Mouse (Mus musculus) midbrain, embryonic 13.5 days (tissue): ENCODE measurements at regions not wholly inside any gene's neighbourhood (a gene's known extent, or its start where the extent isn't known, plus 50 kb on each side); places are given as distances from the start of the nearest gene placed in this dataset.
A peak's percentile ranks its signal among the peaks of the same experiment; 100 is the strongest.

ENCODE experiments used
- ATAC-seq: fragments of 200-750 bp; cut with Nextera tagmentation; 2 replicates; pipeline ENCODE4 v1.8.0; 2017; ENCODE audit warnings: mild to moderate bottlenecking, moderate TSS enrichment, moderate library complexity
- H3K27ac ChIP-seq: fragments of 300-500 bp; sonication (generic); 2 replicates; pipeline ENCODE4 v1.5.1; 2015; ENCODE audit warnings: inconsistent platforms, mild to moderate bottlenecking, moderate library complexity
- H3K27me3 ChIP-seq: fragments of 300-500 bp; sonication (generic); 2 replicates; pipeline ENCODE4 v1.6.1; 2015; ENCODE audit warnings: mild to moderate bottlenecking, inconsistent platforms
- H3K36me3 ChIP-seq: fragments of 300-500 bp; sonication (generic); 2 replicates; pipeline ENCODE4 v1.6.1; 2015; ENCODE audit warnings: mild to moderate bottlenecking, inconsistent platforms
- H3K4me1 ChIP-seq: fragments of 300-500 bp; sonication (generic); replicated peaks from 2 replicates; pipeline ENCODE4 v1.6.1; 2015; ENCODE audit warnings: inconsistent platforms
- H3K4me2 ChIP-seq: fragments of 300-500 bp; sonication (generic); replicated peaks from 2 replicates; pipeline ENCODE4 v1.6.1; 2015; ENCODE audit warnings: moderate library complexity, mild to moderate bottlenecking, inconsistent platforms
- H3K4me3 ChIP-seq: fragments of 300-500 bp; sonication (generic); replicated peaks from 2 replicates; pipeline ENCODE4 v1.5.1; 2015; ENCODE audit warnings: mild to moderate bottlenecking, inconsistent platforms
- H3K9ac ChIP-seq: fragments of 300-500 bp; sonication (generic); replicated peaks from 2 replicates; pipeline ENCODE4 v1.6.1; 2015; ENCODE audit warnings: mild to moderate bottlenecking, inconsistent platforms
- H3K9me3 ChIP-seq: fragments of 300-500 bp; sonication (generic); 2 replicates; pipeline ENCODE4 v1.6.1; 2016; ENCODE audit warnings: mild to moderate bottlenecking, inconsistent platforms
- WGBS: fragments of 180-500 bp; shearing (Covaris S2); methylation state at CpG from one replicate; pipeline ENCODE4 v1.1.7; 2015; 5-methylcytosine and 5-hydroxymethylcytosine counted together

DNA sequence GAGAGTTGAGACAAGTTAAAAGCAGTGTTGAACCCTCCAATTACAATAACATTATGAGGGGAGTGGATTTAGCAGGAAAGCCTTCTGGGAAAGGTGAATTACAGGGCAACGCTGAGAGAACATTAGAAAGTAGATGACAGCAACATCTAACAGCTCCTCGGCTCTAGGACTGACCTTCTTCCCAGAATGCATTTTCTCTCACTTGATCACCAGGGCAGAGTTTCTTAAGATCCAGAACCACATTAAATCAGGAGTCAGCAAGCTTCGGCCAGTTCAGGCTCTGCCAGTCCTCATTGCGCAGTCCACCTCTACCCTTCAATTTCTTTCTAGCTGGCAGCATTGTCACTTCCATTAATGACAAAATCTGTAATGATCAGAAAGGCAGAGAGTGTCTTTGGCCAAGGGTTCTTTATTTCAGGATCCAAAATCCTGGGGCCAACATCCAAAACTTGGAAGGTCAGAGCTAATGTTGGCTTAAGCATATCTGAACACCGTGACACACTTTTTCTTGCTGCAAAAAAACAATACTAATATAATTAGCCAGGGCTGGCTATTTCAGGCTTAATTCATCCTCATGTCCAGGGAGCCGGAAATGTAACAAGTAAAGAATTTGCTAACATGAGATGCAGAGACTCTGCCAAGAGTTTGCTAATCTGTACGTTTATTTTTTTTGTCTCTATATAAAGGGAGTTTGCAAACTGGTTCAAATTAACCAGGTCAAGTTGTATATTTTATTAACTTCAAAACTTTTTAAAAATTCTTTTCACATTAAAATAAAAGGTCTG lies 483.8 kb downstream of the Meis1 start:
- 84% methylated on average over 7 of the region's 7 CpGs for WGBS
- no peak for ATAC-seq
- Histone ChIP-seq H3K4me3 (no peak overlapping the region), H3K9me3 (no peaks in the 10 kb centered on the region), H3K27ac (no peak overlapping the region), H3K27me3 (no peaks in the 10 kb centered on the region), H3K4me2 (no peak overlapping the region), H3K36me3 (no peaks in the 10 kb centered on the region), H3K9ac (no peak overlapping the region), H3K4me1 (no peaks in the 10 kb centered on the region)

DNA sequence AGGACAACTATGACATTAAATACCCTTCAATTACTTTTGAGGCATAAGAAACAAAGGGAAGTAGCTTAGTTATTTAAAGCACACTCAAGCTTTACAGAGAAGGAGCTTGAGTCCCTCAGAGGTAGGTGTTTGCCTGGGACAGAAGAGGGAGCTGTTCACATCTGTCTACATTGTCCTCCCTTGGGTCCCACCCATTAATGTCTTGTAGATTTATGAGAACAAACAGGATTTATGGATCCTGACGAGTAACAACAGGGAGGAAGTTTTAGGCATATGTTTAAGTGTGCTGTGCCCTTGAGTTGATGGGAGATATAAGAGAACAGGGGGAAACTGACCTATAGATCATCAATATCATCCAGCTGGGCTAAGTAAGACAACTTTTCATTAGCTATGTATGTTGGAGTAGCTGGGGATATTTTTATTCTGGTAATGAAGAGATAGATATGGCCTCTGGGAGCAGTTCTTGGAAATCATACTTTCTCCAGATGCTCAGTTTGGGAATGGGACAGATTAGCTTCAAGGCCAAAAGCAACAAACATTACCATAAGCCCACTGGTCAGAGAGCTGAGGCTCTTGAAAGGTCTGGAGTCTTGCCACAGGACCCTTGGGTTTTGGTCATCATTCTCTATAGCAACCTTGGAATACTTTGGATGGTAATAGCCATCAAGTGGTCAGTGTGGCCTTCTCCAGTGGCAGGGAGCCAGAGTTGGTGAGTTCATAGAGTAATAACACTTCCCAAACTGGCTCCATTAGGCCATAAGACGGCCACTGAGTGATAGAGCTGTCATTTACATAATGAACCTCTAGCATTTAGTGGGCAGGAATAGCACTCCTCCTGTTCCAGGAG lies 487.3 kb downstream of the Meis1 start:
- Histone ChIP-seq H3K4me2 (no peak overlapping the region), H3K27ac (no peak overlapping the region), H3K4me3 (no peak overlapping the region), H3K4me1 (no peaks in the 10 kb centered on the region), H3K9me3 (no peaks in the 10 kb centered on the region), H3K9ac (no peak overlapping the region), H3K36me3 (no peaks in the 10 kb centered on the region), H3K27me3 (no peaks in the 10 kb centered on the region)
- 68% methylated on average over 2 of the region's 2 CpGs for WGBS
- no peak for ATAC-seq

DNA sequence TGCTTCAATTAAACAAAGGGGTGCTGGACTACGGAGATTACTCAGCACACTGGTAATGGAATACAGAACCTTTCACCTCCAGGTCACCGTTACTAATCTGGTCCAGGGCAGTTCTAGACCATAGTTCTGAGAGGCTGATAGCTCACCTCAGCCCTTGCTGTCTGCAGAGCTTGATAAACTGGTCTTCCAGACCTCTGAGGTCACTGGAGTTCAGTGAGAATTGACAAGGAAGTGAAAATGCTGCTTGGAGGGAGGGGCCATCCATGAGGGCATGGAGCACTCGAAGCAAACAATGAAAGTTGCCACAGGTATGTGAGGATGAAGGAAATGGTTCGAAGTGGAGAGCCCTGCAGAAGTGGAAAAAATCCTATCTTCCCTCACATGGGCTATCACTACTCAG lies 490.2 kb downstream of the Meis1 start:
- ATAC-seq: no peak
- WGBS: 80% methylated on average over 4 of the region's 4 CpGs
- H3K9me3 ChIP-seq: no peaks in the 10 kb centered on the region
- H3K9ac ChIP-seq: no peak overlapping the region
- H3K27me3 ChIP-seq: no peaks in the 10 kb centered on the region
- H3K4me1 ChIP-seq: no peaks in the 10 kb centered on the region
- no peak overlapping the region for H3K4me3 ChIP-seq
- no peaks in the 10 kb centered on the region for H3K36me3 ChIP-seq
- H3K27ac ChIP-seq: no peak overlapping the region
- H3K4me2 ChIP-seq: no peak overlapping the region

DNA sequence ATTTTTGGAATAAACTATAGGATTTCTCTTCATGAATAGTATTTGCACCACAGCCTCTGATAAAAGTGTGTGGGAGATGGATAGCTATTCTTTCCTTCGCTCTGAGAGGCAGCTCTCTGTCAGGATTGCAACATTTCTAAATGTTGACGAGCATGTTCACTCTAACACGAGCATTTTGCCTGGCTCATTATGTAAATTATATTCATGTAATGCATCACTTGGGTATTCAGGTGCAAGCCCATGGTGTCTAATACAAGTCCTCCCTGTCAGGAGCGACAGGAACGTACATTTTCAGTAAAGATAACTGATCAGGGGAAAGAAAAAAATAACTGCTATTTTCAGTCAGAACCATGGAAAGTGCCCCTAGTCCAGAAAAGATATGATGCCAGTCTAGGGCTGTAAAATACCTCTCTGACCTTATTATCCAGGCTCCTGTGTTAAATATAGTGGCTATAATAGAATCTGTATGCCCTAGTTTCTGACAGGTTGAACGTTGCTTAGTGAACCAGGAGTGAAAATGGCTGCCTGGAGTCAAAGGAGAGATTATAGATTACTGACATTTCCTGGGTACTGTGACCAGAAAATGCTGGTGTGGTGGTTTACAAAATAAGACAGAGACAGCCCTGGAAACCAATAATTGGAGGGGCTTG lies 523.6 kb downstream of the Meis1 start:
- H3K4me3 ChIP-seq: no peak overlapping the region
- H3K4me1 ChIP-seq: no peaks in the 10 kb centered on the region; the same call in 1 of the 2 replicates
- WGBS: 45% methylated on average over 6 of the region's 6 CpGs
- no peaks in the 10 kb centered on the region for H3K27me3 ChIP-seq
- no peaks in the 10 kb centered on the region for H3K36me3 ChIP-seq
- H3K9ac ChIP-seq: no peak overlapping the region
- peak overlapping the region; percentile 39; the same call in 1 of the 2 replicates for H3K27ac ChIP-seq
- ATAC-seq: peak; percentile 81
- no peak overlapping the region for H3K4me2 ChIP-seq
- H3K9me3 ChIP-seq: no peaks in the 10 kb centered on the region

DNA sequence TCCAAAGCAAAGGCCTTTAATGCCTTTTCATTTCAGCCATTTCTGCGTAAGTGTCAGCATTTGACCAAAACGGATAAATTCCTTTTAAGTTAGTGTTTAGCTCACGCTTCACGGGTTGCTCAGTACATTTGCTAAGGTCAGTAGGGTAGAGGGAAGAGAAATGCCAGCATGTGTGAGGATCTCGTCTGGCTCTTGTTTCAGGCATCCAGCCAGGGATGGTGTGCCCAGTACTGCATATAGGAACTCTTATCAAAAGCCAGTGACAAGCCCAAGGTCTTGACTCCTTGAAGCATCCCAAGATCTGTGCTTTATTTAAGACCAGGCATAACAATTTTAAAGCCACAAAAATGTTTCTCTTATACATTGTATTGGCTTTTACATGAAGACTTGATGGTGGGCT lies 524.8 kb downstream of the Meis1 start:
- no peaks in the 10 kb centered on the region for H3K9me3 ChIP-seq
- H3K4me3 ChIP-seq: no peak overlapping the region
- WGBS: 47% methylated on average over 5 of the region's 5 CpGs
- no peak overlapping the region for H3K4me2 ChIP-seq
- no peaks in the 10 kb centered on the region for H3K27me3 ChIP-seq
- no peaks in the 10 kb centered on the region; the same call in 1 of the 2 replicates for H3K4me1 ChIP-seq
- no peak overlapping the region for H3K9ac ChIP-seq
- H3K27ac ChIP-seq: no peak overlapping the region
- H3K36me3 ChIP-seq: no peaks in the 10 kb centered on the region
- ATAC-seq: no peak

DNA sequence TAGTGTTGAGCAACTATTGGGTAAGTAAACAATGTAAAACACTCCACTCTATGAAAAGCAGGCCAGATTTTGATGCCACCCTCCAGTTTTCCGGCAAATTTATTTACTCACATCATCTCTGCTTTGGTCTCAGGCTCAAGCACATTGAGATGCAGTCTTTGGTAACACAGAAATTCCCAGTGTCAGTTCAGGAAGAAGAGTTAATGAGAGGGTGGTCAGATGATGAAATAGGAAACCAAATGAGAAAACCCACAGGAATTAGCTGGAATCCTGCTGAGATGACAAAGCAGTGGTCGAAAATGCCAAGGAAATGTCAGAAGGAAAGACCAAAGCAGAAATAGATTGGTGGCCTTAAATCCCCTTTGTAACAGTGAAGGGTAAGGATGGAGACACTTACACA lies 525.7 kb downstream of the Meis1 start:
- WGBS: 19% methylated on average over 2 of the region's 2 CpGs
- H3K4me3 ChIP-seq: no peak overlapping the region
- H3K9ac ChIP-seq: no peak overlapping the region
- H3K4me2 ChIP-seq: no peak overlapping the region
- H3K9me3 ChIP-seq: no peaks in the 10 kb centered on the region
- H3K27ac ChIP-seq: no peak overlapping the region
- no peaks in the 10 kb centered on the region; the same call in 1 of the 2 replicates for H3K4me1 ChIP-seq
- ATAC-seq: no peak
- H3K27me3 ChIP-seq: no peaks in the 10 kb centered on the region
- no peaks in the 10 kb centered on the region for H3K36me3 ChIP-seq

DNA sequence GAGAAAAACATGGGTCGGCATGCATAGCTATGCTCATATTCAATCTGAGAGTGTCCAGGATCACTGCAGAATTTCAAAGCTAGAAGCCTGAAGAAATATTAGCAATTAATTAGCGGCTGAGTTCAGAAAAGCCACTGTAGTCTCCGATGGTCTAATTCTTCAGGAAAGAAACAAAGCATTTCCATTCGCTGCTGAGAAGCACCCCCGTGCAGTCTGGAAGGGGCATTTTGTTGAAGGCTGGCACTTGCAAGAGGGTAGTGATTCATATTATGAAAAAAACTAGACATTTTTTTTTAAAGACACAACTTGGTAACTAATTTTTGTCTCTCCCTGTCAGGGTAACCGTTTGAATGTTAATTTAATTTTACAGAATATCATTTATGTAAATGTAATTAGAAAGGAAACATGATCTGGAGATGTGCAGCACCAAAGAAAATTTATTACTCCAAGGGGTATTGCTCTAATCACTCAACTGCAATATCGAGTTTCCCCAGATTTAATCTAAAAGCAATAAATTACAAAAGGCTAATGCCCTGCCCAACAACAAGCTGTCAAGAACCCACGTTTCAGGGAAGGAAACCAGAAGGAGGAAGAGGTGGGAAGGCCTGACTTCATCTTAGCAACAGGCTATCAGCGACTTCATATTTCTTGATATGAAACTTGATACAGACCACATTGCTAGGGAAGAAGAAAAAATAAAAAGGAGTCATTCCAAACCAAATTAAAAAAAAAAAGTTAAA lies 529.1 kb downstream of the Meis1 start:
- Histone ChIP-seq H3K27me3 (no peaks in the 10 kb centered on the region), H3K9me3 (no peaks in the 10 kb centered on the region), H3K9ac (no peak overlapping the region), H3K27ac (no peak overlapping the region), H3K4me3 (no peak overlapping the region), H3K4me1 (no peaks in the 10 kb centered on the region), H3K4me2 (no peak overlapping the region), H3K36me3 (no peaks in the 10 kb centered on the region)
- WGBS: 78% methylated on average over 9 of the region's 9 CpGs
- ATAC-seq: no peak

DNA sequence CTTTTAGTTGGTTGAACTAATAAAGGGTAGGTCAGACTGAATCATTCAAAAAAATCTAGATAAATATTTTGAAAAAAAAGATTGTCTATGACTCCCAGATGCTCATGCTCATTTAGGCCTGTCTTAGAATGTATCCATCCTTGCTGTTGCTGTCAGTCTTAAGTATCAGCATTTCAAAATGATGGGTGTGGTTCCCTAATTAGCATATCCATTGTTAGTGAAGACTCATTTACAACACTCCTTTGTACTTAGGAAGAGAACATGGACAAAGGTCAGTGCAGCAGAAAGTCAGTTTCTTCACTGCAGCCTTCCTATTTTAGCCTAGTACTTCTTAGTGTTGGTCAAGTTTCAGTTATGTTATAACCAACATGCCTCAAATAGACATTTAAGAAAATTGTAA lies 525.2 kb upstream of the Etaa1 start:
- Histone ChIP-seq H3K36me3 (no peaks in the 10 kb centered on the region), H3K9ac (no peak overlapping the region), H3K4me1 (no peaks in the 10 kb centered on the region), H3K27me3 (no peaks in the 10 kb centered on the region), H3K4me3 (no peak overlapping the region), H3K27ac (no peak overlapping the region), H3K9me3 (no peaks in the 10 kb centered on the region), H3K4me2 (no peak overlapping the region)
- ATAC-seq: no peak

DNA sequence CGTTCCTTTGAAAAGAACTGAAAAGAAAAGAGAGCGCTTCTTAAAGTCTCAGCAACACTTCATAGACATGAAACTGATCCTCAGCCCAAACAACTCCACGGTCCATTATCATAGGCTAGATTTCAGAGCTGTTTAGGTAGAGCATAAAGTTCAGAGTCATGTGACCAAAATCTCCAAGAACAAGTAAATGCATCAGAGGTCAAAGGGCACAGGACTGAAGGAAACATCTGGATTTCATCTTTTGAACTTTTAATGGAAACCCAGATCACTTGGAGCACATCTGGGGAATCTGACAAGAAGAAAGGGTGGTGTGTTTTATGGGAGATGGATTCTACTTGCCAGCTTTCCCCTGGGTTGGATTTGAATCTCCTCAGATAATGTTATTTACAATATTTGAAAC lies 497.6 kb upstream of the Etaa1 start:
- H3K4me2 ChIP-seq: no peak overlapping the region
- H3K9ac ChIP-seq: no peak overlapping the region
- H3K4me1 ChIP-seq: no peaks in the 10 kb centered on the region
- H3K27me3 ChIP-seq: no peaks in the 10 kb centered on the region
- H3K9me3 ChIP-seq: no peaks in the 10 kb centered on the region
- no peaks in the 10 kb centered on the region for H3K36me3 ChIP-seq
- ATAC-seq: no peak
- 81% methylated on average over 3 of the region's 3 CpGs for WGBS
- no peak overlapping the region for H3K4me3 ChIP-seq
- no peak overlapping the region for H3K27ac ChIP-seq

DNA sequence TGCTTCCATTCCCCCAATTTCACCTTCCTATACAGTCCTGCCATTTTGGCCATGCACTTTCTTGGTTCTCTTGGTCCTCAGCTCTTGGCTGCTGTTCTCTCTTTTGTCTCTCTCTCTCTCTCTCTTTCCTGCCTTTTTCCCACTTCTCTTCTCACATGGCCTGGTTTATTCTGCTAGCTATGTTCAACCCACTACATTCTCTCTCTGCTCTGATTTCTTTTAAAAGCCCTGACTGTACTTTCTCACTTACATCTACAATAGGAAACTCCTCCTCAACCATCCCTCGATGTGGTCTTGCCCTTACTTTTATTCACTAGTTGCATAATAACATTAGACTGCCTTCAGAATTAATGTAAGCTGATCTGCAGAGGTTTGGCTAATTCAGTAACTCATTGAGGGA lies 495.2 kb upstream of the Etaa1 start:
- no peak for ATAC-seq
- Histone ChIP-seq H3K4me3 (no peak overlapping the region), H3K27ac (no peak overlapping the region), H3K36me3 (no peaks in the 10 kb centered on the region), H3K27me3 (no peaks in the 10 kb centered on the region), H3K4me2 (no peak overlapping the region), H3K4me1 (no peaks in the 10 kb centered on the region), H3K9ac (no peak overlapping the region), H3K9me3 (no peaks in the 10 kb centered on the region)
- 80% methylated on average over 1 of the region's 1 CpGs for WGBS

DNA sequence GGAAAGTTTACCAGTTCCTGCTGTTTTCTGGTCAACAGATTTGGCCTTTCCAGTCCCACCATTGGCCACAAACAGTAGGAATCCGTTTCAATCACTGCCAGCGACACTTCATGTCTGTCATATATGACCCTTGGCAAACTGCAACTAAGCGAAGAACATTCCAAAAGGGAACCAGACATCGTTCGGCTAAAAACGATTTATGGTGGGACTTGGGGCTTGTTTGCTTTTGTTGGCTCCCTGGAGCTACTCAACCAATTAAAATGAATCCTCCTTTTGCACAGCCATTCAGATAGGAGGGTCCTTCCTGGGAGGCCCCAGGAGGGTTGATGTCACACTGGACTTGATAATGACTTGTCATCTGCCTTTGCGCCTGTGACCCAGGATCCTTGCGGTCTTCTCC lies 490.9 kb upstream of the Etaa1 start:
- no peak overlapping the region for H3K4me2 ChIP-seq
- H3K36me3 ChIP-seq: no peaks in the 10 kb centered on the region
- no peaks in the 10 kb centered on the region for H3K9me3 ChIP-seq
- no peak overlapping the region for H3K9ac ChIP-seq
- WGBS: 85% methylated on average over 8 of the region's 8 CpGs
- ATAC-seq: no peak
- no peak overlapping the region for H3K27ac ChIP-seq
- H3K4me3 ChIP-seq: no peak overlapping the region
- no peaks in the 10 kb centered on the region for H3K27me3 ChIP-seq
- H3K4me1 ChIP-seq: no peaks in the 10 kb centered on the region

DNA sequence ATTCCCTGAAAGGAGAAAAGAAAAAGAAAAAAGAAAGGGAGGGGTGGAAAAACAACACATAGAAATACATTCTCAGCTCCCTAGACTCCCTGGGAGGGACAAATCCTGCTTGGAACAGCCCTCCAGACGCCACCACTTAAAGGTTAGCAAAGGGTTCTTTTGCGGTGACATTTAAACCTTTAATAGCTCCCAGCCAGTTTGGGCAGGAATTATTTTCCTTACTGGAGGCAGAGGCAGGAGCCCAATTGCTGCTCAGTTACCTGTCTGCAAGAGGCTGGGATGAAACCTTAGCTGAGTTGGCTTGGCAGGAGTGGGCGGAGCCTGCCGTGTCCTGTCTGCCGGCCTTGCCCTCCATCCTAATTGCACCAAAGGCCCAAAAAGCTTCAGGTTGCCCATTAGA lies 490.4 kb upstream of the Etaa1 start:
- no peak for ATAC-seq
- WGBS: 65% methylated on average over 5 of the region's 5 CpGs
- no peaks in the 10 kb centered on the region for H3K9me3 ChIP-seq
- H3K27ac ChIP-seq: no peak overlapping the region
- H3K36me3 ChIP-seq: no peaks in the 10 kb centered on the region
- H3K4me1 ChIP-seq: no peaks in the 10 kb centered on the region
- H3K9ac ChIP-seq: no peak overlapping the region
- no peak overlapping the region for H3K4me2 ChIP-seq
- H3K4me3 ChIP-seq: no peak overlapping the region
- no peaks in the 10 kb centered on the region for H3K27me3 ChIP-seq
